Mouse (Mus musculus) midbrain, embryonic 15.5 days (tissue): ENCODE data around the gene Dgkq. TPM values are rescaled to one million over a fixed set of nuclear protein-coding genes. Genes with fewer than 3 reads are reported as not detected.

Experiments used
- ATAC-seq: fragments of 200-750 bp; cut with Nextera tagmentation; replicated peaks from 2 replicates; pipeline ENCODE4 v1.8.0; 2017; ENCODE audit warnings: moderate TSS enrichment
- H3K27ac ChIP-seq: fragments of 300-500 bp; sonication (generic); 2 replicates; pipeline ENCODE4 v1.5.1; 2015; ENCODE audit warnings: mild to moderate bottlenecking, inconsistent platforms
- H3K27me3 ChIP-seq: fragments of 300-500 bp; sonication (generic); replicated peaks from 2 replicates; pipeline ENCODE4 v1.6.1; 2015; ENCODE audit warnings: inconsistent platforms
- H3K36me3 ChIP-seq: fragments of 300-500 bp; sonication (generic); replicated peaks from 2 replicates; pipeline ENCODE4 v1.6.1; 2015; ENCODE audit warnings: inconsistent platforms
- H3K4me1 ChIP-seq: fragments of 300-500 bp; sonication (generic); 2 replicates; pipeline ENCODE4 v1.6.1; 2015; ENCODE audit warnings: inconsistent platforms
- H3K4me2 ChIP-seq: fragments of 300-500 bp; sonication (generic); 2 replicates; pipeline ENCODE4 v1.6.1; 2015; ENCODE audit warnings: inconsistent platforms, mild to moderate bottlenecking, moderate library complexity
- H3K4me3 ChIP-seq: fragments of 300-500 bp; sonication (generic); 2 replicates; pipeline ENCODE4 v1.5.1; 2015; ENCODE audit warnings: mild to moderate bottlenecking, inconsistent platforms
- H3K9ac ChIP-seq: fragments of 300-500 bp; sonication (generic); 2 replicates; pipeline ENCODE4 v1.6.1; 2015; ENCODE audit warnings: mild to moderate bottlenecking, inconsistent platforms
- H3K9me3 ChIP-seq: fragments of 300-500 bp; sonication (generic); 2 replicates; pipeline ENCODE4 v1.6.1; 2016; ENCODE audit warnings: inconsistent platforms
- WGBS: fragments of 180-500 bp; shearing (Covaris S2); methylation state at CpG from one replicate; pipeline ENCODE4 v1.1.7; 2015; ENCODE audit warnings: mixed read lengths; 5-methylcytosine and 5-hydroxymethylcytosine counted together
- polyA plus RNA-seq: library from polyadenylated mRNA; unstranded; fragments of >200 nt; fragmentation: Nextera tagmentation; extraction: Ambion mirVana; gene quantifications from 2 replicates; pipeline ENCODE4 v1.2.1, GENCODE M21; 2015

The Dgkq gene
- polyA plus RNA-seq, 1 experiment from 2014 or later, result 36.7 TPM

DNA sequence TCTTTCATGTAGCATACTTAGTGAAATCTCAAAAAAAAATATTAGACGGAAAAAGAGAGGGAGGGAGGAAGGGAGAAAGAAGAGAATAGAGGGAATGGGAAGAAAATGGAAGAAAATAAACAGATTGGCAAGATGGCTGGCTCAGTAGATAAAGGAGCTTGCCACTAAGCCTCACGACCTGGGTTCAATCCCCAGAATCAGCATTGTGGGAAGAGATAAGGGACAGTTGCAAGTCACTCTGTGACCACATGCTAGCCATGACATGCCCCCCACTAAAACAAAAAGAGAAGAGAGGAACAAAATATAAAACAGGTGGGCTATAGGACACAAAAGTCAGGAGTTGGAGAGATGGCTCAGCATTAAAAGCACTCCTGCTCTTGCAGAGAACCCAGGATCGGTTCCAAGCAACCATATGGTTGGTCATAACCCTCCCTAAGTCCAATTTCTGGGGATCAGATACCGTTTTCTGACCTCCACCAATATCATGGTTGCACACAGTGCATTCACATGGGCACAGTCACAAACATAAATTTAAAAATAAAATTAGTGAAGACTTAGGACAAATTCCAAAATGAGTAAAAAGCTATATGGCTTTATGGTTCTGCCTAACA lies 43.3 kb downstream of the Dgkq start:
- no peaks in the 10 kb centered on the region for H3K27me3 ChIP-seq
- H3K9me3 ChIP-seq, result no peaks in the 10 kb centered on the region
- H3K9ac ChIP-seq, result no peak overlapping the region
- peaks cover 27% of the 10 kb centered on the region for H3K4me1 ChIP-seq
- WGBS, result 83% methylated on average over 4 of the region's 4 CpGs
- H3K27ac ChIP-seq, result no peak overlapping the region
- no peak for ATAC-seq
- no peak overlapping the region for H3K4me2 ChIP-seq
- no peak overlapping the region for H3K4me3 ChIP-seq
- H3K36me3 ChIP-seq, result peaks cover 30% of the 10 kb centered on the region

DNA sequence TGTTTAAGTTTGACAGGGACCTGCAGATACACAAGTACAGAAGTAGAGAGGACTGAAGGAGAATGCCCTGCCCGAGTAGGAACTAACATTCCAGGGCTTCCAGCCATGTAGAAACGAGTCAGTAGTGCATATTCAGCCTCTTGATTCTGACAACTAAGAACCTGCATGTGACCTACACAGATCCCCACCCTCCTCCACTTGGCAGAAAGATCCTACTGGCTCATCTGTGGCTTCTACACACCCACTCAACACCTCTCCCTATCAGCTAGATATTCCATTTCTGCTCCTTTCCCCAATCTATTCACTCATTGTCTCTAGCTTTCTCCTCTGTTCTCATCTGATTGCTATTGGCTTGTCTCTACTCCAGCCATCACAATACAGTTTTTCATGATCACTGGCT lies 47.6 kb downstream of the Dgkq start:
- no peaks in the 10 kb centered on the region; the same call in 1 of the 2 replicates for H3K4me1 ChIP-seq
- H3K4me3 ChIP-seq, result no peak overlapping the region
- no peak overlapping the region for H3K4me2 ChIP-seq
- ATAC-seq, result no peak
- no peak overlapping the region for H3K27ac ChIP-seq
- H3K9ac ChIP-seq, result no peak overlapping the region
- WGBS, result 92% methylated on average over 2 of the region's 2 CpGs
- peaks cover 40% of the 10 kb centered on the region for H3K36me3 ChIP-seq
- no peaks in the 10 kb centered on the region for H3K27me3 ChIP-seq
- H3K9me3 ChIP-seq, result no peaks in the 10 kb centered on the region

DNA sequence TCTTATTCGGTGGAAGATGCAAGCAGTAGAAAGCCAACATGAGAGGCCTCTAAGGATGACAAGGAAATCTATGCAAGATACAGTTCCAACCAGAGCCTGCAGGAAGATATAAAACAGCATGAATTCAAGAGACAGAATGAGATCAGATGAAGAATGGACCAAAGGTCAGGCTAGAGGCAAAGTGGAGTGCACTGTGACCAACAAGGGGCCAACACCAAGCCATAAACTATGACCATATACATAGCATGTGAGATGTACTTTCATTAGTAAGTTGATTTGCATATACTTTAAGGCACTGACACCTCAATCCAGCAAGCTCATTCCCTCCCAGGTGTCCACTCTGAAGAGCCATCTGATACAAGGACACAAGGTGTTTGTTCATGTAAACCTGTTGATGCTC lies 59.0 kb downstream of the Dgkq start:
- Histone ChIP-seq H3K4me3 (no peak overlapping the region), H3K27ac (no peak overlapping the region), H3K9ac (no peak overlapping the region), H3K4me1 (no peaks in the 10 kb centered on the region), H3K27me3 (no peaks in the 10 kb centered on the region), H3K4me2 (no peak overlapping the region), H3K9me3 (no peaks in the 10 kb centered on the region), H3K36me3 (peaks cover 72% of the 10 kb centered on the region)
- WGBS, result 97% methylated on average over 1 of the region's 1 CpGs
- ATAC-seq, result no peak

GRCm38 (mm10) chr5:108602537-108602936 lies 66.9 kb downstream of the Dgkq start:
- Histone ChIP-seq H3K4me3 (no peak overlapping the region), H3K36me3 (peaks cover 89% of the 10 kb centered on the region), H3K9ac (no peak overlapping the region), H3K4me2 (no peak overlapping the region), H3K9me3 (no peaks in the 10 kb centered on the region), H3K4me1 (no peaks in the 10 kb centered on the region), H3K27ac (no peak overlapping the region), H3K27me3 (no peaks in the 10 kb centered on the region)
- 96% methylated on average over 9 of the region's 9 CpGs for whole genome bisulfite sequencing
- ATAC-seq, result no peak

DNA sequence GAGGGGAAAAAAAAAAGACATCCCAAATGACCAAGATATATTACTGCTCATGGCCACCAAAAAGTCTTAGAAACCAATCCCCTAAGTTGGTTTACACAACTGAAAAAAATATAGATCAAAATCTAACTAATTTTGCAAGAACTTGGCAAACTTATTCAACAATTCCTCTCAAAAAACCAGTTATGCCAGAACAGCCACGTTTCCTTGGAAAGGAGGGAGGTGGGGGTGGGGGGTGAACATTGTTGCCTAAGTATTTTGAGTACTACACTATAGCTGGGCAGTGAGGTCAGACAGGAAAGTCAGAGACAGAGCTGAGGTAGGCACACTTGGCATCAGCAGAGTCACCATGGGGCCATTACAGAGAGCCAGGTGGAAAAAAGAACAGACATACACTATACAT lies 69.5 kb downstream of the Dgkq start:
- H3K9me3 ChIP-seq, result no peaks in the 10 kb centered on the region
- H3K4me3 ChIP-seq, result no peak overlapping the region
- peaks cover 87% of the 10 kb centered on the region for H3K36me3 ChIP-seq
- no peak overlapping the region for H3K4me2 ChIP-seq
- H3K4me1 ChIP-seq, result no peaks in the 10 kb centered on the region
- H3K9ac ChIP-seq, result no peak overlapping the region
- ATAC-seq, result no peak
- 94% methylated on average over 1 of the region's 1 CpGs for WGBS
- no peak overlapping the region for H3K27ac ChIP-seq
- no peaks in the 10 kb centered on the region for H3K27me3 ChIP-seq

Other genes with a start within 250 kb of the Dgkq start
- gene Atp5k, start 235.2 kb downstream of the Dgkq start, polyA plus RNA-seq, result 358 and 373 TPM in 2 replicates
- gene Mfsd7a, start 220.8 kb downstream of the Dgkq start, polyA plus RNA-seq, result 0.06 and 0.10 TPM in 2 replicates
- 24.6 and 32.2 TPM in 2 replicates for gene Pcgf3, start 208.4 kb downstream of the Dgkq start, polyA plus RNA-seq
- 72.8 and 83.6 TPM in 2 replicates for gene Cplx1, start 119.6 kb downstream of the Dgkq start, polyA plus RNA-seq
- gene Gak, start 39.9 kb downstream of the Dgkq start, polyA plus RNA-seq, result 54.9 and 56.9 TPM in 2 replicates
- 25.3 and 26.6 TPM in 2 replicates for gene Tmem175, start 39.9 kb downstream of the Dgkq start, polyA plus RNA-seq
- 12.1 and 15.9 TPM in 2 replicates for gene Idua, start 9.3 kb downstream of the Dgkq start, polyA plus RNA-seq
- 4.0 and 4.1 TPM in 2 replicates for gene Slc26a1, start 5.9 kb upstream of the Dgkq start, polyA plus RNA-seq
- 5.5 and 6.0 TPM in 2 replicates for gene Fgfrl1, start 22.7 kb upstream of the Dgkq start, polyA plus RNA-seq
- not detected in 2 replicates for gene Rnf212, start 105.3 kb upstream of the Dgkq start, polyA plus RNA-seq
- gene Tmed11, start 125.7 kb upstream of the Dgkq start, polyA plus RNA-seq, result not detected in 2 replicates
- gene Vmn2r8, start 139.2 kb upstream of the Dgkq start, polyA plus RNA-seq, result not detected in 2 replicates
- not detected in 2 replicates for gene Vmn2r9, start 182.9 kb upstream of the Dgkq start, polyA plus RNA-seq